Mouse (Mus musculus) T-helper 1 cell (primary cell): ENCODE measurements around the gene Tfdp1.
"Not testable (repeated sequence)": the region's sequence is repeated elsewhere in the genome, so short reads cannot be mapped to it uniquely, and the experiment has no call there.

Source experiments
- in situ Hi-C: fragments of 300-600 bp; cut with MboI, MseI; formaldehyde crosslinking; loops from one replicate; pipeline ENCODE4 v1.15.1; 2025; ENCODE audit warnings: high pct_unique_total_duplicates

The Tfdp1 gene

DNA sequence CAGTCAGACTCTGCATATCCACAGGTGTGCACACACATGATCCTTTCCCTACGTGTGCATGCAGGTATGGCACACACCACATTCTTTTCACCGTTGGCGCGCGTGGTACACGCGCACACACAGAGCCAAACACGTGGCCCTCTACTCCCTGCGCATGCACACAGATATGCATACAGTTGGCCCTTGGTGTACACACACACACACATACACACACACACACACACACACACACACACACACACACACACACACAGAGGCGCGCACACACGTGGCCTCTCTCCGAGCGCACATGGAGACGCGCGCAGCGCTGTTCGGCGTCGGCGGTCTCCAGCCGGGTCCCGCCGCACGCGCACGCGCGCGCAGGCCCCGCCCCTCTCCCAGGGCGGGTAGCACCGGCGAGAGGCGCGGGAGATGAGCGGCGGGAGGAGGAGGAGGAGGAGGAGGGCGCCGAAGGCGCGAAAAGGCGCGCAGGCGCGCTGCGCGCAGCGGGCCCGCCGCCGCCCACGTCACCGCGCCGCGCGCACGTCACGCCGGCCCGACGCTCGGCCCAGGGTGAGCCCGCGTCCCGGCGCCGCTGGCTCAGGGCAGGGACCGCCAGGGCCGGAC, at the start of gene Tfdp1:
Gene Tfdp1, plus strand, starts transcription at position 497 of the 606 bp plus-strand sequence.
- in situ Hi-C loops = no loop called here

- in situ Hi-C loops = loop anchor here (10.0 kb wide), 1 partner anchor 1738 kb away; the partner anchor contains the start of genes Cars2 and Ing1
Measured at GRCm38 (mm10) chr8:13292364-13292763, 46.2 kb upstream of the Tfdp1 start.

DNA sequence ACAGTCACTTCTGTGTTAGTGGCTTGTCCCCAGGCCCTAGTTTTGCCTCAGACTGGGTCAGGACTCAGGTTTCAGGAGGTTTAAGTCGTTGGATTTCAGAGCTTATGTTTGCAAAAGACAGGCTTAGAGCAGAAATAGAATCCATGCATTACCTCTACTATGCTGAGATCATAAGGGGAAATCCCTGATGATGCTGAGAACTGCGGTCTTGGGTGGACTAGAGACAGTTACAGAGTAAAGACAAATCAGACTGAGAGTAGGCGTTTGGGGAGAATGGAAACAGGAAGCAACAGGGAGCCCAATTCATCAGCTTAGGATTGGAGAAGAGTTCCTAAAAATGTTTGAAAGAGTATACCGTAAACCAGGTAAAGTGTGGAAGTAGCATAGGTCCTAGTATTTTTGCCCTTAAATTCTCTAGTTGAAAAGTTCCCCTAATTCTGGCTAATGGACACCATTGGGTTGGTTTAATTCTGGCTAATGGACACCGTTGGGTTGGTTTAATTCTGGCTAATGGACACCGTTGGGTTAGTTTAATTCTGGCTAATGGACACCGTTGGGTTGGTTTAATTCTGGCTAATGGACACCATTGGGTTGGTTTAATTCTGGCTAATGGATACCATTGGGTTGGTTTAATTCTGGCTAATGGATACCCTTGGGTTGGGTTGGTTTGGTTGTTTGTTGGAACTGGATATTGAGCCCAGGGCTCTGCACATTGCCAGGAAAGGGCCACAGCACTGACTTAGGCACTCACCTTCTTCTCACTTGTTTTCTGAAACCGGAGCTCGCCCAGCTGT, 44.7 kb upstream of the Tfdp1 start:
- in situ Hi-C loops = loop anchor here (10.0 kb wide), 1 partner anchor 1739 kb away; the partner anchor contains the start of genes Cars2 and Ing1

- in situ Hi-C loops = loop anchor here (10.0 kb wide), 1 partner anchor 1745 kb away; the partner anchor contains the start of genes Cars2 and Ing1
Measured at GRCm38 (mm10) chr8:13299571-13299970, 39.0 kb upstream of the Tfdp1 start.

DNA sequence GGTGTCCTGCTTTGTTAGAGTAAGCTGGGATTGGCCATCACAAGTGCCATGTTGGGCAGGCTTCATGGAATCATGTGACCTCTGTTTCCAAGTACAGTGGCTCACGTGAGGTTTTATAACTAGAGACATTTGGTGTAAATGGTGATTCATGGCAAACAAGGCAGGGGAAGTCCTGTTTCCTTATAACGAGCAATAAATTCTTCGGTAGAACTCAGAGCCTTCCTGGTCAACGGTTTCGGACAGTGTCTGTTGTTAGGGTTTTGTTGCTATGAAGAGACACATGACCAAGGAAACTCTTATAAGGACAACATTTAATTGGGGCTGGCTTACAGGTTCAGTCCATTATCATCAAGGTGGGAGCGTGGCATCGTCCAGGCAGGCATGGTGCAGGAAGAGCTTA, 37.5 kb upstream of the Tfdp1 start:
- in situ Hi-C loops = no loop called here

- in situ Hi-C loops = no loop called here
Measured at GRCm38 (mm10) chr8:13305459-13305858, 33.1 kb upstream of the Tfdp1 start.

DNA sequence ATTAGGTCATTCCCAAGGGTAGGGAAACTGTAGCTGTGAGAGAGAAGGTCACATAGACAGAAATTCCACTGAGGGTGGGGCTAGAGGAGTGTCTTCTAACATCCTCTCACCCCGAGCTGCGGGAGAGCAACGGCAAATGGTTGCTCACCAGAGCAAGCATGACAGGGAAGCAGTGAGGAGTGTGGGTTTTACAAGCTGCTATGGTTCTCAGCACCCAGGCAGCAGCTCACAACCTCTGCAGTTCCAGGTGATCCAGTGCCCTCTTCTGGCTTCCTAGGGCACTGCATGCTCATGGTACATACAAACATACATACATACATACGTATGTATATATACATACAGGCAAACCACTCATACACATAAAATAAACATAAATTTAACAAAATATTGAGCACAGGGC, 32.7 kb upstream of the Tfdp1 start:
- in situ Hi-C loops = no loop called here

DNA sequence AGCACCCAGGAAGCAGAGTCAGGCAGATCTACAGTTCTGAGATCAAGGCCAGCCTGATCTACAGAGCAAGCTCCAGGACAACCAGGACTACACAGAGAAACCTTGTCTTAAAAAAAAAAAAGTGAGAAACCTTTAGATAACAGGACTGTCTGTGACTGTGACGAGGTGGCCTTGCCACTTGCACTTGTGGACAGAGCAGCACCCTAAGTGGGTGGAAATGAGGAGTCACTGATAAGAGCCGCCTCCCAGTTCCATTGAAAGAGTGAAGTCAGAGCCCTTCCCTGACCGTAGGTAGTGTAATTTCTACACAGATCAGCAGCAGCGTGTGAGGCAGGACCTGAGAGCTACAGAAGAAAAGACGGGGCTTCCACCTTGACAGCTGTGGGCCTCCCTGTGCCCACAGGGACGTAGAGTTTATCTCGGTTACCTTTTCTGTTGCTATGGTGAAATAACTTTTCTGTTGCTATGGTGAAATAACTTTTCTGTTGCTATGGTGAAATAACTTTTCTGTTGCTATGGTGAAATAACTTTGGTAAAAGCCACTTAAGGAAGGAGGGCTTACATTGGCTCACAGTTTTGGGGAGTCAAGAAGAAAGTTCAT, 32.1 kb upstream of the Tfdp1 start:
- in situ Hi-C loops = no loop called here

- in situ Hi-C loops = no loop called here
Measured at GRCm38 (mm10) chr8:13306916-13307315, 31.6 kb upstream of the Tfdp1 start.

DNA sequence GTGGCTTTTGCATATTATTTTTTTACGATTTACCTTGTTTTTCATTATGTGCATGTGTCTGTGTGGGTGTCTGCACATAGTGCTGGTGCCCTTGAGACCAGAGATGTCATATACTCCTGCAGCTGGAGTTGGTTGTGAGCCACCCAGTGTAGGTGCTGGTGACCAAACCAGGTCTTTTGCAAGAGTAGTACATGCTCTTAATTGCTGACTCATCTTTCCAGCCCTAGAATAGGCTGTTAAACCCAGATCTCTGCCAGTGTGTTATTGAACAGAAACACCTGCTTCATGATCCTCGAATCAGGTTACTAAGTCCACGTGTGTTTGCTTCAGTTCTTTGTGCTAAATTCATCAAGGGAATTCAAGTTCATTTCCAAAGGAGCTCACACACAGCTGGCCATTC, 23.6 kb upstream of the Tfdp1 start:
- in situ Hi-C loops = no loop called here

- in situ Hi-C loops = no loop called here
Measured at GRCm38 (mm10) chr8:13316671-13317070, 21.9 kb upstream of the Tfdp1 start.

DNA sequence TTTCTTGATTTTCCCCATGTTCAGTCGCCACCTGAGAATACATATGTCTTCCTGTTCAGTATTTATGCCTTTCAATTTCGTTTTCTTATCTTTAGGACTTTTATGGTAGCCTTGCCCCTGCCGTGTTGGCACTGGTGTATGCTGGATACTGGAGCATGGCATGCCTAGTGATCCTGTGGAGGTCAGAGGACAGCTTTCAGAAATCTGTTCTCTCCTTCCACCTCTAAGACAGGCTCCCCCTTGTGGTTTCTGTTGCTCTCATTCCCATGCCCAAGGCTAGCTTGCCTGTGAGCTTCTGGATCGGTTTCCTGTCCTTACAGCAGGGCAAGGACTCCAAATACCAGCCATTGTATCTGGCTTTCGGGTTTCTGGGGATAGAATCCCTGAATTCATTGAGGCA, 12.0 kb upstream of the Tfdp1 start:
- in situ Hi-C loops = no loop called here

DNA sequence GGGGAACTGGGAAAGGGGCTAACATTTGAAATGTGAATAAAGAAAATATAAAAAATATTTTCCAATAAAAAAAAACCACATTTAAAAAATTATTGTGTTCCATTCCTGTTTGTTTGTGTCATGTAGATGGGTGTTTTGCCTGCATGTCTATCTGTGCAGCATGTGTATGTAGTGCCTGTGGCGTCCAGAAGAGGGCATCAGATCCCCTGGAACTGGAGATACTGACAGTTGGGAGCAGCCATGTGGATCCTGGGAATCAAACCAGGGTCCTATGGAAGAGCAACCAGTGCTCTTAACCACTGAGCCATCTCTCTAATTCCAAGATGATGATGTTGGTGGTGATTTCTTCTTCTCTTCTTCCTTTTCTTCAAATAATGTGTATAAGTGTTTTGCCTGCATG, 3.9 kb upstream of the Tfdp1 start:
- in situ Hi-C loops = no loop called here

GRCm38 (mm10) chr8:13337245-13337644, 1.3 kb upstream of the Tfdp1 start:
- in situ Hi-C loops = not testable (repeated sequence)

GRCm38 (mm10) chr8:13337678-13338077, 873 bp upstream of the Tfdp1 start:
- in situ Hi-C loops = no loop called here

DNA sequence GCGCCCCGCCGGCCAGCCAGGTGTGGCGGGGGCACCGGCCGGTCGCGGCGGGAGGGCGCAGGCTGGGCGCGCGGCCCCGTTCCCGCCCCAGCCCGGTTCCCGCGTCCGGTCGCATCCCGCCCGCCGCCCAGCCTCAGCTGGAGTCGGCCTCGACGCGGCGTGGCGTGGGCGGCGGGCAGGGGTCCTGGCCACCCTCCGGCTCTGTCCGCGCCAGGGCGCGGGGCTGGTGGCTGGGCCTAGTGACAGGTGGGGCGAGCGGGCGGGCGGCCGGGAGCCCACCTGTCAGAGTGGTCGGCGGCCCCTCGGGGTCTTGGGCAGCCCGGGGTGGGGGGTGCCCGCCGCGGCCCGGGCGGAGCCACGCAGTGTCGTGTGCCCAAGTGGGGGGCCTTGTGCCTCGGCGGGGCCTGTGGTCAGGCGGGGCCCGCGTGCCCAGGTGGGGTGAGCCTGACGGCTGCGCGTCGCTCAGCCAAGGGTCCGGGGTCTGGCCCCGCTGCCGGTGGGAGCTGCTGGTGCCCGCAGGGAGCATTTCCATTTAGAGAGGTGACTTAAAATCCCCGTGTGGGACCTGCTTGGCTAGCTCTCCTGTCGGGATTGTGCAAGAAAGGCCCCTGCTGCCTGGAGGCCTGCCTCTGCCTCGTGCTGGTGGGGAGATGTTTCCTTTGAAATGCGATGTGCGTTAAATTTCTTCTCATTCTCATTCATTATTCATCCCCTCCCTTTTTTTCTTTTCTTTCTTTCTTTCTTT, 522 bp downstream of the Tfdp1 start:
- in situ Hi-C loops = no loop called here

DNA sequence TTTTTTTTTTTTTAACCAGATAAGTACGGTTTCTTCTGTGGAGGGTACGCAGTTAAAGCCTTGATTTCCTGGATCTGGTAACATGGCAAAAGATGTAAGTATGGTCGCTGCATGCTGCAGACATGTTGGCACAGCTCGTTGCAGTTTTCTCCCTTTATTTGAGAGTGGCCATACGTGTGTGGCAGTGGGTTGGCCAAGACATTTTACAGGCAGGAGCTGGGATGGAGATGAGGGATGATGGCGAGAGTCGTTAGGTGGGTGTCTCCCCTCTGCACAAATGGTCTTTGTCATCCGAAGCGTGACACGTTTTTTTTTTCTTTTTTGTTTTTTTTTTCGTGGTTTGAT, 1.1 kb downstream of the Tfdp1 start:
- in situ Hi-C loops = no loop called here

GRCm38 (mm10) chr8:13340650-13341049, 2.1 kb downstream of the Tfdp1 start:
- in situ Hi-C loops = no loop called here

DNA sequence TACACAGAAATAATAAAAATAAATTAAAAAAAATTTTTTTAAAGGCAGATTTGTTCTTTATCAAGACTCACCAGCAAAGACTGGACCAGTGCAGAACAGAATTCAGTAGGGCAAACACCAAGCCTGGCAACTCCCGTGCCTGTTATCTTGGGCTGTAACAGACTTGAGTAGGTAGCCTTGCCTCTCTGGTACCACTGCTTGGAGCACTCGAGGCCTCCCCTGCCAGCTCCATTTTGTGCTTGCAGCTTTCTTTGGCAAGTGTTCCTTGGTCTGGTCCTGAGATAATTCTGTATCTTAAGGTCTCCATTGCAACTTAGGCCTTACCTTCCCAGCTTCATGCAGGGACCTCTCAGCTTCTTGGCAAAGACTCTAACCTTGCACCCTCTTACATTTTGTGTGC, 3.8 kb downstream of the Tfdp1 start:
- in situ Hi-C loops = no loop called here

- in situ Hi-C loops = no loop called here
Measured at GRCm38 (mm10) chr8:13343134-13343533, 4.6 kb downstream of the Tfdp1 start.

- in situ Hi-C loops = no loop called here
Measured at GRCm38 (mm10) chr8:13350052-13350451, 11.5 kb downstream of the Tfdp1 start.

DNA sequence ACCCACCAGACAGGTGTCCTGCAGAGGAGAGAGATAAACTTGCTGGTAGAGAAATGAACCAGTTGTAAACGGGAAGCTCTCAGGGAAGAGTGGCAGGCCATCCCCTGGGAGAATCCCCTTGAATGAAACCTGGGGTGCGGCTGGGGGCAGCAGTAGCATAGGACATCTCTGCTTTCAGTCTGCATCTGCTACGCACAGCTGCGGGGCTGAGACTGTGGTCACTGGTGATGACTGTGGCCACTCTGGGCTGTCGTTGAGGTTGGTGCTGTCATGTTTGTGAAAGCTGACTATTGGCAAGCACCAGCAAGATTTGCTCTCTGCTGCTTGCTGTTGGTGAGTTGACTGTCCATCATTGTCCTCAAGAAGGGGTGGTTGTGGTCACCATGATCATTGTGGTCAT, 13.0 kb downstream of the Tfdp1 start:
- in situ Hi-C loops = no loop called here
